Mouse (Mus musculus) E14TG2a.4 (cell line): ENCODE measurements around the gene Arsg.

Experiments
- CTCF ChIP-seq: conservative IDR thresholded peaks from 2 replicates; pipeline ENCODE4 v1.5.1; 2014; ENCODE audit warnings: low read length
- POU5F1 ChIP-seq: IDR thresholded peaks from 2 replicates; pipeline ENCODE4 v1.6.1; 2014; ENCODE audit warnings: low read length, borderline replicate concordance

DNA sequence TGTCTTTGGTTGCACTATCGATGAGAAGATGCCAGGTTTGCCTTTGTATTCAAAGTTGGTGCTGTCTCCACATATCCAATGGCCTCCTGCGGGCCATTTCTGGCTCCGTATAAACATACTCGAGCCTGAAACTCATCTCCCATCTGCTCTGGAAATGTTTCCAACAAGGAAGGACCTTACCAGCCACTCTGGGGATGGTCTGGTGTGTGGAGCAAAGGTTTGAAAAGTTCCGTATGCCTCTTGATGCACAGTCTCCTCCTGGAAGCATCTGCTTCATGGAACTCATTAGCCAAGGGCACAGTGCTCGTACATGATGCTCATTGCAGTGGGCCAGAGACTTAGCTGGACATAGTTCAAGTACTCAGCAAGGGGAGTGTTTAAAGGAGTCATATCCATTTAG lies 62.8 kb downstream of the Arsg start:
- TF ChIP-seq CTCF = no peak
- TF ChIP-seq POU5F1 = no peak
